Mouse (Mus musculus) midbrain, embryonic 14.5 days (tissue): Measurements from ENCODE around the gene Rnasel. TPM values are rescaled to one million over a fixed set of nuclear protein-coding genes. Genes with fewer than 3 reads are reported as not detected.

Source experiments
- ATAC-seq: fragments of 200-750 bp; cut with Nextera tagmentation; 2 replicates; pipeline ENCODE4 v1.8.0; 2017; ENCODE audit warnings: moderate number of reproducible peaks, moderate library complexity; ENCODE audit not compliant: low FRiP score, low TSS enrichment
- DNase-seq: peaks from one replicate; pipeline ENCODE4 v3.0.0-alpha.2; 2015
- H3K27ac ChIP-seq: fragments of 300-500 bp; sonication (generic); replicated peaks from 2 replicates; pipeline ENCODE4 v1.5.1; 2014; ENCODE audit warnings: mild to moderate bottlenecking, low read depth, low read length, moderate library complexity
- H3K27me3 ChIP-seq: fragments of 300-500 bp; sonication (generic); 2 replicates; pipeline ENCODE4 v1.6.1; 2014; ENCODE audit warnings: low read length, control low read depth, mixed read lengths; ENCODE audit not compliant: control insufficient read depth, insufficient read depth
- H3K36me3 ChIP-seq: fragments of 300-500 bp; sonication (generic); 2 replicates; pipeline ENCODE4 v1.6.1; 2014; ENCODE audit warnings: low read length, control low read depth; ENCODE audit not compliant: control insufficient read depth, insufficient read depth
- H3K4me1 ChIP-seq: fragments of 300-500 bp; sonication (generic); 2 replicates; pipeline ENCODE4 v1.6.1; 2014; ENCODE audit warnings: mild to moderate bottlenecking, antibody characterized with exemption, low read length, control low read depth; ENCODE audit not compliant: control insufficient read depth, insufficient read depth
- H3K4me2 ChIP-seq: fragments of 300-500 bp; sonication (generic); 2 replicates; pipeline ENCODE4 v1.6.1; 2014; ENCODE audit warnings: mild to moderate bottlenecking, low read length, moderate library complexity
- H3K4me3 ChIP-seq: fragments of 300-500 bp; sonication (generic); replicated peaks from 2 replicates; pipeline ENCODE4 v1.5.1; 2014; ENCODE audit warnings: low read depth, low read length
- H3K9ac ChIP-seq: fragments of 300-500 bp; sonication (generic); replicated peaks from 2 replicates; pipeline ENCODE4 v1.6.1; 2014; ENCODE audit warnings: mild to moderate bottlenecking, low read length, moderate library complexity
- H3K9me3 ChIP-seq: fragments of 300-500 bp; sonication (generic); 2 replicates; pipeline ENCODE4 v1.6.1; 2016; ENCODE audit warnings: low read length, control low read depth, mixed read lengths; ENCODE audit not compliant: control insufficient read depth
- WGBS: fragments of 180-500 bp; shearing (Covaris S2); extraction: QIAGEN DNeasy Blood & Tissue Kit; methylation state at CpG from one replicate; pipeline ENCODE4 v1.1.7; 2014; 5-methylcytosine and 5-hydroxymethylcytosine counted together
- polyA plus RNA-seq: library from polyadenylated mRNA; unstranded; fragments of >200 nt; fragmentation: Nextera tagmentation; extraction: Ambion mirVana; gene quantifications from 2 replicates; pipeline ENCODE4 v1.2.1, GENCODE M21; 2014

Gene Rnasel
- polyA plus RNA-seq, 1 experiment from 2014 or later, result 55.6 TPM

- 90% methylated on average over 3 of the region's 3 CpGs for WGBS
- H3K4me3 ChIP-seq, result no peak overlapping the region
- no peak for ATAC-seq
Observed at GRCm38 (mm10) chr1:153794241-153794640, 45.0 kb downstream of the Rnasel start.

GRCm38 (mm10) chr1:153802691-153803090 lies 53.5 kb downstream of the Rnasel start:
- Histone ChIP-seq H3K27ac (no peak overlapping the region), H3K4me1 (0 out of 2 replicates have a peak, but pooled peaks cover 3% of the 10 kb centered on the region), H3K4me2 (no peak overlapping the region), H3K9me3 (no peaks in the 10 kb centered on the region), H3K27me3 (no peaks in the 10 kb centered on the region), H3K36me3 (no peaks in the 10 kb centered on the region), H3K4me3 (no peak overlapping the region), H3K9ac (no peak overlapping the region)
- 87% methylated on average over 7 of the region's 7 CpGs for WGBS
- no peak for ATAC-seq
- DNase-seq, result no peak

More at GRCm38 (mm10) chr1:153794241-153794640, 45.0 kb downstream of the Rnasel start:
- Histone ChIP-seq H3K4me1 (no peaks in the 10 kb centered on the region), H3K27me3 (no peaks in the 10 kb centered on the region), H3K9ac (no peak overlapping the region), H3K4me2 (no peak overlapping the region), H3K9me3 (no peaks in the 10 kb centered on the region), H3K36me3 (no peaks in the 10 kb centered on the region), H3K27ac (no peak overlapping the region)
- no peak for DNase-seq

- Histone ChIP-seq H3K4me1 (0 out of 2 replicates have a peak, but pooled peaks cover 3% of the 10 kb centered on the region), H3K9me3 (no peaks in the 10 kb centered on the region), H3K36me3 (no peaks in the 10 kb centered on the region), H3K9ac (no peak overlapping the region), H3K27me3 (no peaks in the 10 kb centered on the region), H3K27ac (no peak overlapping the region), H3K4me3 (no peak overlapping the region), H3K4me2 (no peak overlapping the region)
- no peak for ATAC-seq
- WGBS, result 35% methylated on average over 8 of the region's 8 CpGs
- DNase-seq, result no peak
Observed at GRCm38 (mm10) chr1:153803530-153803929, 54.3 kb downstream of the Rnasel start.

- no peak overlapping the region for H3K4me3 ChIP-seq
- H3K9me3 ChIP-seq, result no peaks in the 10 kb centered on the region
- no peak overlapping the region for H3K9ac ChIP-seq
- no peak overlapping the region for H3K4me2 ChIP-seq
- ATAC-seq, result no peak
- WGBS, result 56% methylated on average over 13 of the region's 13 CpGs
- H3K27ac ChIP-seq, result no peak overlapping the region
- H3K36me3 ChIP-seq, result no peaks in the 10 kb centered on the region
- H3K4me1 ChIP-seq, result 0 out of 2 replicates have a peak, but pooled peaks cover 3% of the 10 kb centered on the region
- DNase-seq, result peak; percentile 77
- no peaks in the 10 kb centered on the region for H3K27me3 ChIP-seq
Observed at GRCm38 (mm10) chr1:153807390-153807993, 58.3 kb downstream of the Rnasel start.

Other genes with a start within 250 kb of the Rnasel start
- 12.4 and 13.4 TPM in 2 replicates for gene Npl, start 199.4 kb upstream of the Rnasel start, polyA plus RNA-seq
- gene Rgs8, start 96.4 kb upstream of the Rnasel start, polyA plus RNA-seq, result 30.4 and 31.6 TPM in 2 replicates
- gene Rgs16, start 9.1 kb upstream of the Rnasel start, polyA plus RNA-seq, result 8.1 and 12.0 TPM in 2 replicates
- gene Rgsl1, start 94.7 kb downstream of the Rnasel start, polyA plus RNA-seq, result 0.15 and 0.20 TPM in 2 replicates
- gene Teddm1b, start 124.9 kb downstream of the Rnasel start, polyA plus RNA-seq, result 0.50 and 0.55 TPM in 2 replicates
- gene Teddm1a, start 142.3 kb downstream of the Rnasel start, polyA plus RNA-seq, result not detected in 2 replicates
- 130 and 155 TPM in 2 replicates for gene Glul, start 150.5 kb downstream of the Rnasel start, polyA plus RNA-seq
- 0.80 and 0.94 TPM in 2 replicates for gene Teddm2, start 150.8 kb downstream of the Rnasel start, polyA plus RNA-seq